Mouse (Mus musculus) liver, adult 2 months (tissue): ENCODE measurements around the gene Gdpgp1.

ENCODE experiments used
- CTCF ChIP-seq: fragments of 200-500 bp; IDR thresholded peaks from 2 replicates; pipeline ENCODE4 v1.5.1; 2011; ENCODE audit warnings: low read depth, low read length, control low read depth
- POLR2A ChIP-seq: fragments of 200-500 bp; IDR thresholded peaks from 2 replicates; pipeline ENCODE4 v1.6.1; 2011; ENCODE audit warnings: low read length, control low read depth; ENCODE audit not compliant: insufficient read depth; ENCODE audit errors: extremely low read depth

DNA sequence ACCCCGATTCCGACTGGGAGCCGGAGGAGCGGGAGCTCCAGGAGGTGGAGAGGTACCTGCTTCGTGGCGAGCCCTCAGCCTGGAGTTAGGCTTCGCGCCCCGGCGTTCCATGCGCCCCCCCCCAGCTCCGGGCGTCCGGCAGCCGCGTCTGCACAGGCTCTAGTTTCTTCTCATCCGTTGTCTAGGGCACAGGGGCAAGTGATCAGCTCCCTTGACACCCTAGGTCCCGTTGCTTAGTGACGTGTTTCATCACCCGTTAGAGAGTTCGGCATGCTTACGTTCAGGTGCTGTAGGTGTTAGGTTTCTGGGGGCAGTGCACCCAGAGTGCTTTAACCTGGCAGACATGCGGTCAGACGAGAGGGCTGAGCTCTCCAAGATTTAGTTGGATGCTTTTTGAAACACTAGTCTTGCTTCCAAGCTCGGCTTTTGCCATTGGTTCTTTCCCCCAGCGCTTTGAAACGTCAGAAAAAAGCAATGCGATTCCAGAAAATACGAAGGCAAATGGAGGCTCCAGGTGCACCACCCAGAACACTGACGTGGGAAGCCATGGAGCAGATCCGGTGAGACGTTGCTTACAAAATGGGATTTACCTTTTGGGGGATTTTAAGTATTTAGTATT, 28.8 kb downstream of the Gdpgp1 start:
- TF ChIP-seq POLR2A (no peak), CTCF (no peak)
